Mouse (Mus musculus): ENCODE results near the gene Acap2. TPM values are rescaled to one million over a fixed set of nuclear protein-coding genes. Genes with fewer than 3 reads are reported as not detected.

The Acap2 gene
- polyA plus RNA-seq, 1 experiment from 2014 or later = 23.2 TPM

- ATAC-seq (ENCODE audit: low FRiP score) (no peak), DNase-seq (ENCODE audit: low spot score, missing footprints) (no peak)
- no peaks in the 10 kb centered on the region for H3K9me3 ChIP-seq (ENCODE audit: control insufficient read depth, low read length)
- H3K36me3 ChIP-seq (ENCODE audit: control insufficient read depth, insufficient read depth, low read length) = no peaks in the 10 kb centered on the region
- H3K27ac ChIP-seq (ENCODE audit: low read depth, low read length) = no peak overlapping the region
- H3K4me1 ChIP-seq (ENCODE audit: control insufficient read depth, insufficient read depth, low read length) = 0 out of 2 replicates have a peak, but pooled peaks cover 2% of the 10 kb centered on the region
- no peak overlapping the region for H3K4me3 ChIP-seq (ENCODE audit: low read depth, low read length)
- WGBS = 69% methylated on average over 4 of the region's 4 CpGs
- no peak overlapping the region for H3K4me2 ChIP-seq
- no peaks in the 10 kb centered on the region for H3K27me3 ChIP-seq (ENCODE audit: control insufficient read depth, insufficient read depth, low read length)
- H3K9ac ChIP-seq (ENCODE audit: low read length) = no peak overlapping the region
Measured at GRCm38 (mm10) chr16:31184727-31185126, 16.3 kb downstream of the Acap2 start.

- no peaks in the 10 kb centered on the region for H3K4me1 ChIP-seq (ENCODE audit: control insufficient read depth, insufficient read depth, low read length)
- no peak for DNase-seq (ENCODE audit: low spot score, missing footprints)
- H3K36me3 ChIP-seq (ENCODE audit: control insufficient read depth, insufficient read depth, low read length) = no peaks in the 10 kb centered on the region
- no peaks in the 10 kb centered on the region for H3K9me3 ChIP-seq (ENCODE audit: control insufficient read depth, low read length)
- ATAC-seq (ENCODE audit: low FRiP score) = no peak
- no peak overlapping the region for H3K9ac ChIP-seq (ENCODE audit: low read length)
- H3K4me2 ChIP-seq = no peak overlapping the region
- WGBS = 76% methylated on average over 9 of the region's 9 CpGs
- H3K4me3 ChIP-seq (ENCODE audit: low read depth, low read length) = no peak overlapping the region
- H3K27me3 ChIP-seq (ENCODE audit: control insufficient read depth, insufficient read depth, low read length) = no peaks in the 10 kb centered on the region
- H3K27ac ChIP-seq (ENCODE audit: low read depth, low read length) = no peak overlapping the region
Measured at GRCm38 (mm10) chr16:31182576-31182975, 18.5 kb downstream of the Acap2 start.

- 87% methylated on average over 8 of the region's 8 CpGs for WGBS
- Histone ChIP-seq H3K9me3 (ENCODE audit: control insufficient read depth, low read length) (no peaks in the 10 kb centered on the region), H3K4me1 (ENCODE audit: control insufficient read depth, insufficient read depth, low read length) (no peaks in the 10 kb centered on the region), H3K9ac (ENCODE audit: low read length) (no peak overlapping the region), H3K4me2 (no peak overlapping the region), H3K4me3 (ENCODE audit: low read depth, low read length) (no peak overlapping the region), H3K36me3 (ENCODE audit: control insufficient read depth, insufficient read depth, low read length) (no peaks in the 10 kb centered on the region), H3K27ac (ENCODE audit: low read depth, low read length) (no peak overlapping the region), H3K27me3 (ENCODE audit: control insufficient read depth, insufficient read depth, low read length) (no peaks in the 10 kb centered on the region)
- no peak for ATAC-seq (ENCODE audit: low FRiP score)
- DNase-seq (ENCODE audit: low spot score, missing footprints) = no peak
Measured at GRCm38 (mm10) chr16:31180843-31181242, 20.2 kb downstream of the Acap2 start.

- ATAC-seq (ENCODE audit: low FRiP score) (no peak), DNase-seq (ENCODE audit: low spot score, missing footprints) (no peak)
- Histone ChIP-seq H3K4me3 (ENCODE audit: low read depth, low read length) (no peak overlapping the region), H3K9ac (ENCODE audit: low read length) (no peak overlapping the region), H3K4me2 (no peak overlapping the region), H3K27ac (ENCODE audit: low read depth, low read length) (no peak overlapping the region), H3K36me3 (ENCODE audit: control insufficient read depth, insufficient read depth, low read length) (no peaks in the 10 kb centered on the region), H3K4me1 (ENCODE audit: control insufficient read depth, insufficient read depth, low read length) (no peaks in the 10 kb centered on the region), H3K9me3 (ENCODE audit: control insufficient read depth, low read length) (no peaks in the 10 kb centered on the region), H3K27me3 (ENCODE audit: control insufficient read depth, insufficient read depth, low read length) (no peaks in the 10 kb centered on the region)
- WGBS = 75% methylated on average over 5 of the region's 5 CpGs
Measured at GRCm38 (mm10) chr16:31179384-31179783, 21.7 kb downstream of the Acap2 start.

GRCm38 (mm10) chr16:31174880-31175638 lies 26.0 kb downstream of the Acap2 start:
- H3K27me3 ChIP-seq (ENCODE audit: control insufficient read depth, insufficient read depth, low read length) = no peaks in the 10 kb centered on the region
- no peak overlapping the region for H3K4me2 ChIP-seq
- whole genome bisulfite sequencing = 83% methylated on average over 9 of the region's 9 CpGs
- H3K9me3 ChIP-seq (ENCODE audit: control insufficient read depth, low read length) = no peaks in the 10 kb centered on the region
- no peak overlapping the region for H3K4me3 ChIP-seq (ENCODE audit: low read depth, low read length)
- H3K9ac ChIP-seq (ENCODE audit: low read length) = no peak overlapping the region
- no peaks in the 10 kb centered on the region for H3K4me1 ChIP-seq (ENCODE audit: control insufficient read depth, insufficient read depth, low read length)
- ATAC-seq (ENCODE audit: low FRiP score) (no peak), DNase-seq (ENCODE audit: low spot score, missing footprints) (no peak)
- H3K36me3 ChIP-seq (ENCODE audit: control insufficient read depth, insufficient read depth, low read length) = no peaks in the 10 kb centered on the region
- no peak overlapping the region for H3K27ac ChIP-seq (ENCODE audit: low read depth, low read length)

- Histone ChIP-seq H3K27me3 (ENCODE audit: control insufficient read depth, insufficient read depth, low read length) (no peaks in the 10 kb centered on the region), H3K4me3 (ENCODE audit: low read depth, low read length) (no peak overlapping the region), H3K4me2 (no peak overlapping the region), H3K36me3 (ENCODE audit: control insufficient read depth, insufficient read depth, low read length) (no peaks in the 10 kb centered on the region), H3K27ac (ENCODE audit: low read depth, low read length) (no peak overlapping the region), H3K9ac (ENCODE audit: low read length) (no peak overlapping the region), H3K4me1 (ENCODE audit: control insufficient read depth, insufficient read depth, low read length) (peaks cover 9% of the 10 kb centered on the region; the same call in 1 of the 2 replicates), H3K9me3 (ENCODE audit: control insufficient read depth, low read length) (no peaks in the 10 kb centered on the region)
- WGBS = 93% methylated on average over 3 of the region's 3 CpGs
- ATAC-seq (ENCODE audit: low FRiP score) = no peak
- DNase-seq (ENCODE audit: low spot score, missing footprints) = no peak
Measured at GRCm38 (mm10) chr16:31172229-31172628, 28.8 kb downstream of the Acap2 start.

GRCm38 (mm10) chr16:31171418-31171817 lies 29.6 kb downstream of the Acap2 start:
- Histone ChIP-seq H3K4me1 (ENCODE audit: control insufficient read depth, insufficient read depth, low read length) (peaks cover 11% of the 10 kb centered on the region; the same call in 1 of the 2 replicates), H3K9ac (ENCODE audit: low read length) (no peak overlapping the region), H3K9me3 (ENCODE audit: control insufficient read depth, low read length) (no peaks in the 10 kb centered on the region), H3K4me2 (no peak overlapping the region), H3K36me3 (ENCODE audit: control insufficient read depth, insufficient read depth, low read length) (no peaks in the 10 kb centered on the region), H3K27ac (ENCODE audit: low read depth, low read length) (no peak overlapping the region), H3K27me3 (ENCODE audit: control insufficient read depth, insufficient read depth, low read length) (no peaks in the 10 kb centered on the region), H3K4me3 (ENCODE audit: low read depth, low read length) (no peak overlapping the region)
- DNase-seq (ENCODE audit: low spot score, missing footprints) = no peak
- no peak for ATAC-seq (ENCODE audit: low FRiP score)

GRCm38 (mm10) chr16:31170297-31170696 lies 30.7 kb downstream of the Acap2 start:
- Histone ChIP-seq H3K27me3 (ENCODE audit: control insufficient read depth, insufficient read depth, low read length) (no peaks in the 10 kb centered on the region), H3K27ac (ENCODE audit: low read depth, low read length) (no peak overlapping the region), H3K36me3 (ENCODE audit: control insufficient read depth, insufficient read depth, low read length) (no peaks in the 10 kb centered on the region), H3K4me1 (ENCODE audit: control insufficient read depth, insufficient read depth, low read length) (peaks cover 20% of the 10 kb centered on the region), H3K9ac (ENCODE audit: low read length) (no peak overlapping the region), H3K4me2 (no peak overlapping the region), H3K9me3 (ENCODE audit: control insufficient read depth, low read length) (no peaks in the 10 kb centered on the region), H3K4me3 (ENCODE audit: low read depth, low read length) (no peak overlapping the region)
- 94% methylated on average over 8 of the region's 8 CpGs for WGBS
- ATAC-seq (ENCODE audit: low FRiP score) (no peak), DNase-seq (ENCODE audit: low spot score, missing footprints) (no peak)

- peaks cover 22% of the 10 kb centered on the region for H3K4me1 ChIP-seq (ENCODE audit: control insufficient read depth, insufficient read depth, low read length)
- ATAC-seq (ENCODE audit: low FRiP score) (no peak), DNase-seq (ENCODE audit: low spot score, missing footprints) (no peak)
- no peak overlapping the region for H3K27ac ChIP-seq (ENCODE audit: low read depth, low read length)
- H3K4me3 ChIP-seq (ENCODE audit: low read depth, low read length) = no peak overlapping the region
- H3K36me3 ChIP-seq (ENCODE audit: control insufficient read depth, insufficient read depth, low read length) = no peaks in the 10 kb centered on the region
- H3K9ac ChIP-seq (ENCODE audit: low read length) = no peak overlapping the region
- no peaks in the 10 kb centered on the region for H3K27me3 ChIP-seq (ENCODE audit: control insufficient read depth, insufficient read depth, low read length)
- H3K4me2 ChIP-seq = no peak overlapping the region
- H3K9me3 ChIP-seq (ENCODE audit: control insufficient read depth, low read length) = no peaks in the 10 kb centered on the region
Measured at GRCm38 (mm10) chr16:31169596-31169995, 31.4 kb downstream of the Acap2 start.

Data from midbrain, embryonic 11.5 days (tissue).